Mouse (Mus musculus): Measurements from ENCODE around the gene Golga2.
"Not testable (repeated sequence)": the region's sequence is repeated elsewhere in the genome, so short reads cannot be mapped to it uniquely, and the experiment has no call there.

The Golga2 gene

DNA sequence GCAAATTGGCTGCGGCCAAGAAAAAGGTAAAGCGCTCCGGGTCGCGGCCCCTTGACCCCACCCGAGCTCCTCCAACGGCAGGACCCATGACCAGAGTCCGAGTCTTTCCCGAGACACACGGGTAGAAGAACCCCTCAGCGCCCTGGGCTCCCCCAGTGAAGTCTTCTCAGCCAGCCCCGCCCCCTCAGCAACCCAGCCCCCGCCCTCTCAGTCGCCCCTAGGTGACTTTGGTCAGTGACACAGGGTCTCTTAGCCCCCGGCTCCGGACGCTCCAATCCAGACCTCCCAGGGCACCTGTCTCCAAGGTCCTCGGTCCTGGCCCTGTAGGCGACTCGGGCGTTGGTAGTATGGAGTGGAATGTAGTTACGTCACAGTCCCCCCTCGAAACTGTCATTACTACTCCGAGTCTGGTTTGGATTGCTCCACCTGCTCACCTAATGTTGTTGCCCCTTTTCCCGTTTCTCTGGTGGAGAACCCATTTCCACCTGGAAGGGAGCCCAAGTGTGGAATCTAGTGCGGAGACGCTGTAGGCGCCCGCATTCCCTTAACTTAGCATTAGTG, 1.3 kb downstream of the Golga2 start:
- no peak for DNase-seq (ENCODE audit: extremely low spot score, low spot score)

DNA sequence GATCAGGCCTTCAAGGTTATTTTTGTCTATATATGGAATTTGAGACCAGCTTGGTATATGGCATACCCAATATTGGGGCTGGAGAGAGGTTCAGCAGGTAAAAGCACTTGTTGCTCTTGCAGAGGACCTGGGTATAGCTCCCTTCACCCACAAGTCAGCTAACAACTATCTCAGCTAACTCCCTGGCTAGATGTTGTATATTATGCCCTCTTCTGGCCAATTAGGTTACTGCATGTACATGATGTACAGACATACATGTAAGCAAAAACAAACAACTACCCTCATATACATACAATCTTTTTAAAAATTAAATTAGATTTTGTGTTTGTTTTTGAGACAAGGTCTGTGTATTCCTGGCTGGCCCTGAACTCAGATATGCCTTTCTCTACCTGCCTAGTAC, 2.4 kb downstream of the Golga2 start:
- DNase-seq (ENCODE audit: extremely low spot score, low spot score): no peak

- DNase-seq (ENCODE audit: extremely low spot score, low spot score): no peak
Measured at GRCm38 (mm10) chr2:32294348-32294747, 7.2 kb downstream of the Golga2 start.

DNA sequence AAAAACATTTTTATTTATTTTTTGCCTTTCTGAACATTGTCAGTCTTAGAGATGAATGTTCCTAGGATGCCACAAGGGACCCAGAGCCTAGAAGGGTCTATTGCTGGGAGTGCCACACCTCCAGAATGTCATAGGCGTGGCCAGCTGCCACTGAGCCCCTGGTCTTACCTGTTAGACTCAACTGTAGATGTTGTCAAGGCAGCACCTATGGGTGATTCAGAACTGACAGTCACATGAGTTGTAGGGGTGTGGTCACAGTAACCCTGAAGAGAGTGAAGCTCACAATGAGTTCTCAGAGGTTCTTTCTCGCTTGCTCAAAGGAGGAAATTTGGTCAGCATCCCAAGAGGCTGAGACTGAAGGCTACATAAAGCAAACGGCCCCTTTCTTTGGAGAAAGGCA, 8.1 kb downstream of the Golga2 start:
- no peak for DNase-seq (ENCODE audit: extremely low spot score, low spot score)

DNA sequence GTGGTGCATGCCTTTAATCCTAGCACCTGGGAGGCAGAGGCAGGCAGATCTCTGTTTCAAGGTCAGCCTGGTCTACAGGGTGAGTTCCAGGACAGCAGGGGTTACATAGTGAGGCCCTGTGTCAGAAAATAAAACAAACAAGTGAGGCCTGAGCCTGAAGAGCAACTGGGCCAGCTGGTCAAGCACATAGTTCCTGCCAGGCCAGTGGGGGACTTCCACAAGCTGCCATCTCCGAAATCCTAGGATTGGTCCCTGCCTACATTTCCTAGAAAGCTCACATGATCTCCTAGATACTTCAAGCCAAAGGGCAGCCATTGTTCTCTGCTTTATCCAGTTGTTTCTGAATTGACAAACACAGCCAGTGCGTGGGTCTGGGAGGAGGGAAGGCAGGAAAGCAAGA, 8.7 kb downstream of the Golga2 start:
- not testable (repeated sequence) for DNase-seq (ENCODE audit: extremely low spot score, low spot score)

GRCm38 (mm10) chr2:32299469-32299868, 12.3 kb downstream of the Golga2 start:
- DNase-seq (ENCODE audit: extremely low spot score, low spot score): no peak

GRCm38 (mm10) chr2:32302952-32303351, 15.8 kb downstream of the Golga2 start:
- no peak for DNase-seq (ENCODE audit: extremely low spot score, low spot score)

DNA sequence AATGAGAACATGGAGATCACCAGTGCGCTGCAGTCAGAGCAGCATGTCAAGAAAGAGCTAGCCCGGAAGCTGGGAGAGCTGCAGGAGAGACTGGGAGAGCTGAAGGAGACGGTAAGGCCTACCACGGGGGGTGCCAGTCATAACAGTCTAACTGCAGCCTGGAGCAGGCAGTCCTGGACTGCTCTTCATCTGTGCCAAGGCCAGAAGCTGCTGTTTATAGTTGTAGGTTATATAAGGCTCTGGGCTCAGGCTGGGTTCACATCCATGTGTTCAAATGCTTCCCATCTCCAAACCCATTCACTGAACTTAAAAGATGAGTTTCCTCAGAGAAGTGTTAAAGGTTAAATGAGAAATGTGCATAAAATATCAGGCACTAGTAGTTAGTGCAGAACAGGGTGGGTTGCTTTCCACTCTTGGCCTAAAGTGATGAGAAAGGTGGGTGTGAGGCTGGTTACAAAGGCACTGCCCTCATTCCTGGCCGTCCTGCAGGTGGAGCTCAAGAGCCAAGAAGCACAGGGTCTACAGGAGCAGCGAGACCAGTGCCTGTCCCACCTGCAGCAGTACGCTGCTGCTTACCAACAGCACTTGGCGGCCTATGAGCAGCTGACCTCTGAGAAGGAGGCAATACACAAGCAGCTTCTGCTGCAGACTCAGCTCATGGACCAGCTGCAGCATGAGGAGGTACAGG, 17.1 kb downstream of the Golga2 start:
- DNase-seq (ENCODE audit: extremely low spot score, low spot score): peak; percentile 72

GRCm38 (mm10) chr2:32305668-32306067, 18.5 kb downstream of the Golga2 start:
- DNase-seq (ENCODE audit: extremely low spot score, low spot score): no peak

- no peak for DNase-seq (ENCODE audit: extremely low spot score, low spot score)
Measured at GRCm38 (mm10) chr2:32306176-32306575, 19.0 kb downstream of the Golga2 start.

GRCm38 (mm10) chr2:32307247-32307798, 20.1 kb downstream of the Golga2 start:
- DNase-seq (ENCODE audit: extremely low spot score, low spot score): no peak

DNA sequence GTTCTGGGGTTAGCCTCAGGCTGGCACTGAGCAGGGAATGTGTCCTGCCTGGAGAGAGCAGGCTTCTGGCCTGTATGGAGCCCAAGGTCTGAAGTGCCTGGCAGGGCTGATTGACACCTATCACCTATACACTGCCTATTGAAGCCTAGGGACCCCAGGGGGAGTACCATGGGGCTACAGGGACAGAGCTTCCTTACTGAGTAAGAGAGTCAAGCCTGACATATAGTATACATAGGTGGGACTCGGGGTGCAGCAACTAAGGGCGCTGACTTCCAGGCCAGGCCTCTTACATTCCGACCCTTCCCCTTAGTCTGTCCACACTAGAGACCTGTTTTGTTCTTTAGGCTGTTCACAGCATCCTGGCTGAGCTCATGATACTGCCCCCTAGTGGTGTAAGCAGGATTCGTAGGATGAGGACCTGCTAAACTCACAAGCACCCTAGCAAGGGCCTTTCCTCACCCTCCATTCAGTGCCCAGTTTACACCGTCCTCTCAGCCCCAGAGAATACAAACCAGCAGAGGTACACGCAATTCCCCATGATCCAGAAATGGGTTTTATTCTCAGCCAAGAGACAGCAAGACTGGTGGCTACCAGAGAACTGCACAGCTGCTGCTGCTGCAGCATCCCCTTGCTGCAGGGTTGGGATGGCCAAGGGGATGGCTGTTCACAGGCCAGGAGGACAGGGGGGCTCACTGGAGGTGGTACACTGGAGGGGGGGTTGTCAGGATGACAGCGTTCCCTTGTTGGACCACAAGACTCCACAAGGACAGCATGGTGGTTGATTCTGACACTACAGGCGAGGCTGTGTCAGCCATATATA, 21.0 kb downstream of the Golga2 start:
- peak; percentile 69 for DNase-seq (ENCODE audit: extremely low spot score, low spot score)

DNA sequence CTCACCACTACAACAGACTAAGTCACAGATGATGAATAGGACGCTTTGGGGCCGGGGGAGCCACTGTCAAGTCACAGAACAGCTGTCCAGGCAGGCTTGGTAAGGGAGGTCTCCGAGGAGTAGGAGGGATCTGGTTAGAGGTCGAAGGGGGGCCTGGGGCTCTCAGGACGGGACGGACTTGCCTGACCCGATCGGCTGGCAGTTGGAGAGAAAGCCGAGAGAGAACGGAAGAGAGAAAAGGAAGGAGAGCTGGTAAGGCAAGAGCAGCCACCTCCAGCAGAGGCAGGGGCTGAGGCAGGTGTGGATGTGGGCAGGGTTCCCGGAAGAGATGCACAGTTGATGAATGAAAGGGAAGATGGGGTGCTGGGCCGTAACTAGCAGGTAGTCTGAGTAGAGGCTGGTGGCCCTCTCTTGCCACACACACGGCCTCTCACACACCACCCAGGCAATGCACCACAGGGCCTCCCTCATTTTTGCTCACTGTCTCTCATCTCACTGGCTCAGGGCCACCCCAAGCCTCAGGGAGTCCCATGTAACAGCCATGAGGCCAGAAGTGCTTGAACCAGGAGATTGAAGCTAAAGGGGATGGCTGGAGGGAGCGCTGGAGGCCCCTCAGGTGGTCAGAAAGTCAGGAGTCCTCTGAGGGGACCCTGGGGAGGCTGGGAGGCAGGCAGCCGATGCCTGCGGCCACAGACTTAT, 21.8 kb downstream of the Golga2 start:
- no peak for DNase-seq (ENCODE audit: extremely low spot score, low spot score)

GRCm38 (mm10) chr2:32310096-32310845, 23.1 kb downstream of the Golga2 start:
- DNase-seq (ENCODE audit: extremely low spot score, low spot score): no peak

DNA sequence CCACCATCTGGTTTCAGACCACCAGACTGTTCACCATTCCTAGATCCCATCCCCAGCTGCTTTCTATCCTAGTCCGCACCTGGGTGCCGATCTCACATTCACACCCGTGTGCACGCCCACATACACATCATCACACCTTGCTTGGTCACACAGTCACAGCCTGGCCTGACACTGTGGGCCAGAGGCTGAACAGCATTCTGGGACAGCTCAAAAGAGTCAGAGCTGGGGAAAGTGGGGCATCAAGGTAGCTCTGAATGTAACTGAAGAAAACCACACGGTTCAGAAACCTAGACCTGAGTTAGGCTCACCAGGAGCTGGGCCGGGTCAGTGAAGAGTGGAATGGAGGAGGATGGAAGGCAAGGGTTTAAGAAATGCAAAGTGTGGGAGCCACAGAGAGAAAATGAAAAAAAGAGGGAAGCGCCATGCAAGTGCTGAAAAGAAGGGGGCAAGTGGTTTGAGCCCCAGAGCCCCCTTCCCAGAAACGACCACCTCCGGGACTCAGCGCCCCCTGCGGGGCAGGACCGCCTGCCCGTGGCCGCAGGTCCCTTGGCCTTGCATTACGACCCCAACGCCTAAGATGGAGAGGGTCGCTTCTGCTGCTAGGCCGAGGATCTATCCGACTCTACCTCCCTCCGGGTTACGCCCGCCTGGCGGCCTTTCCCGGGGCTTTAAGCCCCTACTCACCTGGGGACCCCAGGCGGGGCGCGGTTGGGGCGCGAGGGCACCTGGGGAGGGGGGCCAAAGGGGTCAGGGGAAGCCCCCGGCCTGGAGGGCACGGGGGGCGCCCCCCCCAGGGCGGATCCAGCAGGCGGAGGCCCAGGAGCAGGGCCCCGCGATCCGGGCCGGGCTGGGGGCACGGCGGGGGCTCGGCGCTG, 24.5 kb downstream of the Golga2 start:
- peak; percentile 26 for DNase-seq (ENCODE audit: extremely low spot score, low spot score)

- DNase-seq (ENCODE audit: extremely low spot score, low spot score): peak; percentile 93
Measured at GRCm38 (mm10) chr2:32312318-32312964, 25.3 kb downstream of the Golga2 start.

- no peak for DNase-seq (ENCODE audit: extremely low spot score, low spot score)
Measured at GRCm38 (mm10) chr2:32314831-32315230, 27.6 kb downstream of the Golga2 start.

DNA sequence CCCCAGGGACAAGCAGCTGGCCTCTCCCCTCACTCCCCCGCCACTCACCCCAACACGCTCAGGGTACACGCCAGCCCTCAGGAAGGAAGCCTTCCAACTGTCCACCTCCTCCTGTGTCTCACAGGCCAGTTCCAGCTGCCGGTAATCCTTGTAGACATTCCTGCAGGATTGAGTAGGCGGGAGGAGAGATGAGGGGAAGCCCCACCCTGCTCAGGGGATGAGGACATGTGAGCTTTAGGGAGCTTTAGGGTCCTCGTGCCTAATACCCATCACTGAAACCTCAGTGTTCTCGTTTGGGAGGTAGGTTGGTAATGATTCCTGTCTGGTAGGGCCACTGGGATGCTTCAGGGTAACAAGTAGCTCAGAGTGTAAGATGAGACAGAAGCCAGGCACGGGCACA, 28.6 kb downstream of the Golga2 start:
- peak; percentile 29 for DNase-seq (ENCODE audit: extremely low spot score, low spot score)

GRCm38 (mm10) chr2:32316887-32317656, 29.9 kb downstream of the Golga2 start:
- peak; percentile 56 for DNase-seq (ENCODE audit: extremely low spot score, low spot score)

All from neural tube, embryonic 10.5 days (tissue).